Mouse (Mus musculus) liver, adult 2 months (tissue): Measurements from ENCODE around the gene Serp1. TPM values are rescaled to one million over a fixed set of nuclear protein-coding genes. Genes with fewer than 3 reads are reported as not detected.

ENCODE experiments used
- DNase-seq: peaks from one replicate; pipeline ENCODE4 v3.0.0-alpha.2; 2011; ENCODE audit warnings: low read depth, low spot score; ENCODE audit errors: extremely low read depth
- H3K27ac ChIP-seq: fragments of 200-500 bp; replicated peaks from 2 replicates; pipeline ENCODE4 v1.5.1; 2012; ENCODE audit warnings: low read depth, mild to moderate bottlenecking, control low read depth, inconsistent platforms, low read length; ENCODE audit not compliant: insufficient read depth
- H3K27me3 ChIP-seq: fragments of 200-500 bp; 2 replicates; pipeline ENCODE4 v1.6.1; 2012; ENCODE audit warnings: mild to moderate bottlenecking, moderate library complexity, low read length, inconsistent platforms; ENCODE audit not compliant: control insufficient read depth, insufficient read depth
- H3K36me3 ChIP-seq: fragments of 200-500 bp; 2 replicates; pipeline ENCODE4 v1.6.1; 2012; ENCODE audit warnings: low read length, inconsistent platforms; ENCODE audit not compliant: control insufficient read depth, insufficient read depth
- H3K4me1 ChIP-seq: fragments of 200-500 bp; 2 replicates; pipeline ENCODE4 v1.6.1; 2011; ENCODE audit warnings: low read length; ENCODE audit not compliant: control insufficient read depth, insufficient read depth
- H3K4me3 ChIP-seq: fragments of 200-500 bp; 2 replicates; pipeline ENCODE4 v1.5.1; 2011; ENCODE audit warnings: low read depth, mild to moderate bottlenecking, control low read depth, low read length, moderate library complexity; ENCODE audit not compliant: insufficient read depth
- H3K79me2 ChIP-seq: fragments of 200-500 bp; 2 replicates; pipeline ENCODE4 v1.6.1; 2012; ENCODE audit warnings: inconsistent platforms, mild to moderate bottlenecking, low read length, moderate library complexity; ENCODE audit not compliant: control insufficient read depth, insufficient read depth
- H3K9ac ChIP-seq: fragments of 200-500 bp; 2 replicates; pipeline ENCODE4 v1.6.1; 2012; ENCODE audit warnings: low read depth, mild to moderate bottlenecking, control low read depth, inconsistent platforms, low read length
- CTCF ChIP-seq: fragments of 200-500 bp; IDR thresholded peaks from 2 replicates; pipeline ENCODE4 v1.5.1; 2011; ENCODE audit warnings: low read depth, low read length, control low read depth
- POLR2A ChIP-seq: fragments of 200-500 bp; IDR thresholded peaks from 2 replicates; pipeline ENCODE4 v1.6.1; 2011; ENCODE audit warnings: low read length, control low read depth; ENCODE audit not compliant: insufficient read depth; ENCODE audit errors: extremely low read depth
- WGBS: fragments of 180-500 bp; shearing (Covaris S2); methylation state at CpG from one replicate; pipeline ENCODE4 v1.1.7; 2018; 5-methylcytosine and 5-hydroxymethylcytosine counted together
- polyA plus RNA-seq: library from polyadenylated mRNA; depleted of rRNA; stranded (reverse); fragments of >200 nt; gene quantifications from 2 replicates; pipeline ENCODE4 v1.2.3, GENCODE M21; 2012; rRNA removed
- total RNA-seq: library from RNA; depleted of rRNA; stranded (reverse); fragments of >200 nt; gene quantifications from 2 replicates; pipeline ENCODE4 v1.2.3, GENCODE M21; 2014; rRNA removed

Gene Serp1
- total RNA-seq (165 and 177 TPM in 2 replicates), polyA plus RNA-seq (45.5 and 54.5 TPM in 2 replicates)

DNA sequence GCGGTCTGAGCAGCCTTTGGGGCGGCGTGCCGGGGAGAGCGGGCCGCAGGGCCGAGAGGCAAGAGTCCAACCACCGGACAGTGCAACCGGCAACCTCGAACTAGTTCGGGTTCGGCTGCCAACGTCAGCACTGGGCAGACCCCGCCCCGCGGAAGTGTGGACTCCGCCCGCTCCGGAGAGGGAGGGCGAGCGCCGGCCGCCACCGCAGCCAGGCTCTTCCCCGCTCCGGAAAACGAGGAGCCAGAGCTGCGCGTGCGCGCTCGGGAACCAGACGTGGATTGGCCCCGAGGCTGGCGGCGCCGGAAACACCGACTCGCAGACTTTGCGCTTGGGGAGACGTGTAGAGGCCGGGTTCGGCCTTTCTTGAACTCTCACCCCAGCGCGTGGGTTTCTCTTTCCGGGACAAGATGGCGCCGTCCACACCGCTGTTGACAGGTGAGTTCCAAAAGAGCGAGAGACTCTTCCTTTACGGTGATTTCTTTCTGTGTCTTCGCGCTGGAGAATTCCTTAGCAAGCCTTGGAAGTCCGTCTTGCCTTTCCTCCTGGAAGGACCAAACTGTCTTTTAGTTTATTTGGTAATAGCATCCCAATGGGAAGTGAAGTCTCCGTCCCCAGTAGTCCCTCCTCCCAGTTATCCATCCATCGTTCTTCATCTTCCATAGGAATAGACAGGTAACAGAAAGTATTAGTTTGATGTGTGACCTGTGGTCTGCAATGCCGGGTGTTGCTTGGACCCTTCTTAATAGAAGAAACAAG is at the start of gene Serp1, which contains the start of gene Eif2a:
Gene Serp1 (minus strand): TSS at position 241 of the 756 bp plus-strand sequence.
Gene Eif2a (plus strand): TSS at position 170 of the 756 bp plus-strand sequence.
- WGBS: under 1% methylated on average over 57 of the region's 57 CpGs
- DNase-seq: peak; percentile 91
- peaks cover 10% of the 10 kb centered on the region; the same call in 1 of the 2 replicates for H3K79me2 ChIP-seq
- peak within 1 kb of the TSS; percentile 89 for H3K27ac ChIP-seq
- H3K4me1 ChIP-seq: peaks cover 4% of the 10 kb centered on the region
- no peaks in the 10 kb centered on the region for H3K27me3 ChIP-seq
- H3K4me3 ChIP-seq: peak within 1 kb of the TSS; percentile 97
- peak within 1 kb of the TSS; percentile 96 for H3K9ac ChIP-seq
- peaks cover 23% of the 10 kb centered on the region for H3K36me3 ChIP-seq
- TF ChIP-seq POLR2A (peak; percentile 97), CTCF (no peak)

DNA sequence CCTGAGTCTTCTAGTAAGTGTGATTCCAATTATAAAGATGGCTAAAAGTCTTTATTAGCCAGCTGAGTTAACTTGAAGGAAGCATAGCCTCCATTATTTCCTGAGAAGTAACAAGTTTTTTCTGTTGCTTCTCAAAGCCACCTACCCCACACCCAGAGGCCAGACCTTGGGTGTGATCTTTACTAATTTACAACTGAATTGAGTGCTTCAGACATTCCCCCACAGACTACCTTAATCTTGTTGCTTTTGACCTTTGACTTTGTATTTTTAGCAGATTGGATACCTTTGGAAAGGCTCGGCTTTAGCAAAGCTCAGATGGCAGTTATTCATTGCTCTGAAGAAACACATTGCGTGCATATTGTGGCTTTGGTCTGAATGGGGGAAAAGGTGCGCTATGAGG is 45.1 kb upstream of the Serp1 start:
- no peak overlapping the region for H3K4me3 ChIP-seq
- H3K9ac ChIP-seq: no peak overlapping the region
- WGBS: 86% methylated on average over 3 of the region's 3 CpGs
- H3K27ac ChIP-seq: no peak overlapping the region
- H3K79me2 ChIP-seq: no peaks in the 10 kb centered on the region; the same call in 1 of the 2 replicates
- H3K4me1 ChIP-seq: no peaks in the 10 kb centered on the region
- no peaks in the 10 kb centered on the region for H3K27me3 ChIP-seq
- no peak for DNase-seq
- H3K36me3 ChIP-seq: no peaks in the 10 kb centered on the region
- no peak for TF ChIP-seq POLR2A
- TF ChIP-seq CTCF: no peak

- peak overlapping the region; percentile 81 for H3K27ac ChIP-seq
- H3K4me3 ChIP-seq: no peak overlapping the region
- no peaks in the 10 kb centered on the region for H3K27me3 ChIP-seq
- peak; percentile 97 for DNase-seq
- H3K36me3 ChIP-seq: peaks cover 4% of the 10 kb centered on the region; the same call in 1 of the 2 replicates
- H3K79me2 ChIP-seq: no peaks in the 10 kb centered on the region
- WGBS: 14% methylated on average over 2 of the region's 2 CpGs
- H3K4me1 ChIP-seq: peaks cover 14% of the 10 kb centered on the region; the same call in 1 of the 2 replicates
- no peak overlapping the region for H3K9ac ChIP-seq
- no peak for TF ChIP-seq CTCF
- no peak for TF ChIP-seq POLR2A
These were observed 35.7 kb upstream of the Serp1 start for GRCm38 (mm10) chr3:58561437-58561836.

DNA sequence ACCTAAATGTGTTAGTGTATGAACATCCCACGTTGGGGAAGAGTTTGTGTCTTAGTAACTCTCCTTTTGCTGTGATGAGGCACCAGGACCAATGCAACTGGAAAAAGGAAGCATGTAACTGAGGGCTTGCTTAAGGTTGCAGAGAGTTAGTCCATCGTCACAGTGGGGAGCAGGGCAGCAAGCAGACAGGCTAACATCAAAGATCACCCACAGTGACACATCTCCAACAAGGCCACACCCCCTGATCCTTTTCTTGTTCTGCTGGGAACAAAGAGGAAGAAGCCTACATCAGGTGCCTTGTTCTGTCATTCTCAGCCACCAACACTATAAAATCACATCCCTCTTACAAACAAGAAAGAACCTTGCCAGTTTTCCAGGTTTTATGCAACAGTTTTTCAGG is 34.2 kb upstream of the Serp1 start:
- Histone ChIP-seq H3K79me2 (no peaks in the 10 kb centered on the region), H3K9ac (no peak overlapping the region), H3K27me3 (no peaks in the 10 kb centered on the region), H3K36me3 (peaks cover 10% of the 10 kb centered on the region; the same call in 1 of the 2 replicates), H3K27ac (no peak overlapping the region), H3K4me3 (no peak overlapping the region), H3K4me1 (peaks cover 14% of the 10 kb centered on the region; the same call in 1 of the 2 replicates)
- TF ChIP-seq POLR2A: no peak
- TF ChIP-seq CTCF: no peak
- no peak for DNase-seq
- WGBS: 67% methylated on average over 2 of the region's 2 CpGs

- no peaks in the 10 kb centered on the region for H3K27me3 ChIP-seq
- H3K9ac ChIP-seq: no peak overlapping the region
- no peak overlapping the region for H3K27ac ChIP-seq
- peaks cover 7% of the 10 kb centered on the region; the same call in 1 of the 2 replicates for H3K4me1 ChIP-seq
- no peak overlapping the region for H3K4me3 ChIP-seq
- DNase-seq: no peak
- no peaks in the 10 kb centered on the region for H3K79me2 ChIP-seq
- H3K36me3 ChIP-seq: peaks cover 27% of the 10 kb centered on the region
- WGBS: 86% methylated on average over 7 of the region's 7 CpGs
- no peak for TF ChIP-seq POLR2A
These were observed 31.0 kb upstream of the Serp1 start for GRCm38 (mm10) chr3:58556649-58557048.

DNA sequence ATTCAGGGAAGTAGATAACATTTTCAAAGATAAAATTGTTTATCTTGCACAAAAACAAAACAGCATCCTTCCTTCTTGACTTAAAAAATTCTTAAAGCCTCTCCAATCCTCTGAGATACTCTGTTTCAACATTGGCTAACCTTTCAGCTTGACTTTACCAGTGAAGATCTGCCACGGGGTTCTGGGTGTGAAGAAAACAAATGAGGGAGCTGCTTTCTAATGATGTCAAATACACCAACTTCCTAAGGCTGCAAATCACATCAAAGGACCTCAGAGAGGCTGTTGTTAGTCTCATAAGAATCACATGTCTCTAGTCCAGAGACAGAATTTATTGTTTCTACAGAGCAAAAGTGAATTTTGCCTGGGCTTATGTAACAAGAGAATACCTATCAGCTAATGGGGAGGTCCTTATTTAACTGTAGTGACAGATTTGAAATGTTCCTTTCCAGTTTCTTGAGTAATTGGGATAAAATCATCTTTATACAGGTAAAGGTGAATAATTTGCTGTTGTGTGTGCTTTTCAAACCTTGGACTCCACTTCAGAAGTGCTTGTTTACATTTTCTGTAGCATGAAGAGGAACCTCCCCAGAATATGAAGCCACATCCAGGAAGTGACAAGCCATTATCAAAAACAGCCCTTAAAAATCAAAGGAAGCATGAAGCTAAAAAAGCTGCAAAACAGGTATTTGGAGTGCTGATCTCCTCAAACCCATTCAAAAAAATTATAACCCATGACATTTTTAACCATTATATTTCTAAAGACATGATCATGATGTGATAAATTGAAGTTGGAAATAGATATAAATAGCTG is 26.5 kb upstream of the Serp1 start:
- Histone ChIP-seq H3K36me3 (peaks cover 40% of the 10 kb centered on the region), H3K27me3 (no peaks in the 10 kb centered on the region)
- WGBS: 75% methylated on average over 1 of the region's 1 CpGs

More for the DNA sequence above, 26.5 kb upstream of the Serp1 start:
- Histone ChIP-seq H3K79me2 (no peaks in the 10 kb centered on the region), H3K4me1 (no peaks in the 10 kb centered on the region), H3K4me3 (no peak overlapping the region), H3K27ac (no peak overlapping the region), H3K9ac (no peak overlapping the region)
- no peak for DNase-seq
- TF ChIP-seq CTCF: no peak
- no peak for TF ChIP-seq POLR2A
